Comparison of ENCODE assay signal across 29 mouse cellular contexts in genomic region chr14:22003631-22004030, GRCm38 (mm10). TPM values are rescaled to one million over a fixed set of nuclear protein-coding genes. Genes with fewer than 3 reads are reported as not detected.
"Had no signal": no experiment of that assay in that cellular context is flagged by ENCODE, and none has a peak within 500 bp of the region (broad histone marks: within the 10 kb centered on the region; RNA-seq: fewer than 3 reads in every experiment).

No protein-coding gene starts in this region.

- H3K4me3 ChIP-seq: embryonic facial prominence, embryonic 10.5 days; embryonic facial prominence, embryonic 12.5 days; embryonic facial prominence, embryonic 13.5 days; embryonic facial prominence, embryonic 15.5 days; erythroblast, embryonic 14.5 days; forebrain, embryonic 10.5 days; forebrain, embryonic 12.5 days; forebrain, embryonic 13.5 days; forebrain, embryonic 15.5 days; gastrocnemius, adult 2 months; heart, adult 2 months had no signal

- H3K27ac ChIP-seq: embryonic facial prominence, embryonic 10.5 days; embryonic facial prominence, embryonic 12.5 days; embryonic facial prominence, embryonic 13.5 days; embryonic facial prominence, embryonic 15.5 days; forebrain, embryonic 10.5 days; forebrain, embryonic 12.5 days; forebrain, embryonic 13.5 days; forebrain, embryonic 15.5 days; gastrocnemius, adult 2 months; heart, adult 2 months had no signal

- H3K27me3 ChIP-seq: embryonic facial prominence, embryonic 12.5 days; embryonic facial prominence, embryonic 15.5 days had no signal

- ATAC-seq: forebrain, embryonic 13.5 days; forebrain, embryonic 14.5 days; forebrain, embryonic 15.5 days; forebrain, embryonic 16.5 days; forebrain, postnatal 0 days had no signal

- H3K4me2 ChIP-seq: embryonic facial prominence, embryonic 12.5 days; embryonic facial prominence, embryonic 13.5 days; embryonic facial prominence, embryonic 15.5 days; forebrain, embryonic 12.5 days; forebrain, embryonic 13.5 days; forebrain, embryonic 15.5 days had no signal

- H3K36me3 ChIP-seq: embryonic facial prominence, embryonic 10.5 days; embryonic facial prominence, embryonic 12.5 days; embryonic facial prominence, embryonic 13.5 days; embryonic facial prominence, embryonic 15.5 days; forebrain, embryonic 10.5 days; forebrain, embryonic 12.5 days; forebrain, embryonic 15.5 days had no signal

- H3K4me1 ChIP-seq: embryonic facial prominence, embryonic 12.5 days; embryonic facial prominence, embryonic 13.5 days; embryonic facial prominence, embryonic 15.5 days had no signal

- H3K9ac ChIP-seq: embryonic facial prominence, embryonic 12.5 days; embryonic facial prominence, embryonic 13.5 days; embryonic facial prominence, embryonic 15.5 days; forebrain, embryonic 12.5 days; forebrain, embryonic 13.5 days; forebrain, embryonic 15.5 days; forebrain, postnatal 0 days had no signal

- DNase-seq: cerebellum, adult 18-20 months; cerebellum, adult 2 months; cerebellum, adult 8-10 months; cerebellum, adult 9-10 months; cerebellum, adult 9-11 months; cerebellum, postnatal 10 days; cerebellum, postnatal 14 days; cerebellum, postnatal 25 days; cerebellum, postnatal 36 days; forebrain, postnatal 0 days; gastrocnemius, adult 2 months; gastrocnemius, postnatal 10 days; gastrocnemius, postnatal 14 days; gastrocnemius, postnatal 25 days; gastrocnemius, postnatal 36 days; heart, adult 18-20 months; heart, adult 2 months had no signal

- H3K9me3 ChIP-seq: embryonic facial prominence, embryonic 10.5 days; embryonic facial prominence, embryonic 12.5 days; embryonic facial prominence, embryonic 13.5 days; embryonic facial prominence, embryonic 15.5 days; forebrain, embryonic 10.5 days; forebrain, embryonic 12.5 days; forebrain, embryonic 13.5 days; forebrain, embryonic 15.5 days had no signal

RNA-seq across cellular contexts. Expression of gene Lrmda, which starts 15.9 kb away (rescaled TPM):
- total RNA-seq: forebrain, postnatal 0 days had no signal
- polyA plus RNA-seq: erythroblast, embryonic 14.5 days; forebrain, embryonic 11.5 days; forebrain, embryonic 13.5 days; forebrain, embryonic 14.5 days; forebrain, embryonic 16.5 days had no signal
